Mouse (Mus musculus): ENCODE data around the gene Xrn2. TPM values are rescaled to one million over a fixed set of nuclear protein-coding genes. Genes with fewer than 3 reads are reported as not detected.

The Xrn2 gene
- 162 TPM for total RNA-seq (2023)

DNA sequence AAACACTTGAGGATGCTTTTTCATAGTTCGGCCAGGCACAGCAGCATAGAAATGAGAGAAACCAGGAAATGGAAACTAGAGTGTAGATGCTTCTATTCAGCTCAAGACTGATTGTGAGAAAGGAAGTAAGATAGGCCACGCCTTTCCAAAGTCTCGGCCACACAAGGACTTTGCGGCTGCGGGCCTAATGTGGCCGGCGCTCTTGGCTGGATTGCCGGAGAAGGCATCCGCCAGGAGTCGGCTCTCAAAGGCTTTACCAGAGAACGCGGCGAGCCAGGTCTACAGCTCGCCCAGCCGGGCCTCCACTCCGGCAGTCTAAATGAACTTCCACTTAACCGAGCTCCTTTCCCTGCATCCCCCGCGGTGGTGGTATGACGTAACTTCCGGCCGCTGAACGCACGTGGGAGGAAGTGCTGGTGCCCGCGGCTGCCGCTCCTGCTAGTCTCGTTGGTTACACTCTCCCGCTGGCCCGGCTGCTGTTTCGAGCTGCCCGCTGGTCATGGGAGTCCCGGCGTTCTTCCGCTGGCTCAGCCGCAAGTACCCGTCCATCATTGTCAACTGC, at the start of gene Xrn2:
Gene Xrn2 (plus strand): TSS at position 374 of the 562 bp plus-strand sequence.

DNA sequence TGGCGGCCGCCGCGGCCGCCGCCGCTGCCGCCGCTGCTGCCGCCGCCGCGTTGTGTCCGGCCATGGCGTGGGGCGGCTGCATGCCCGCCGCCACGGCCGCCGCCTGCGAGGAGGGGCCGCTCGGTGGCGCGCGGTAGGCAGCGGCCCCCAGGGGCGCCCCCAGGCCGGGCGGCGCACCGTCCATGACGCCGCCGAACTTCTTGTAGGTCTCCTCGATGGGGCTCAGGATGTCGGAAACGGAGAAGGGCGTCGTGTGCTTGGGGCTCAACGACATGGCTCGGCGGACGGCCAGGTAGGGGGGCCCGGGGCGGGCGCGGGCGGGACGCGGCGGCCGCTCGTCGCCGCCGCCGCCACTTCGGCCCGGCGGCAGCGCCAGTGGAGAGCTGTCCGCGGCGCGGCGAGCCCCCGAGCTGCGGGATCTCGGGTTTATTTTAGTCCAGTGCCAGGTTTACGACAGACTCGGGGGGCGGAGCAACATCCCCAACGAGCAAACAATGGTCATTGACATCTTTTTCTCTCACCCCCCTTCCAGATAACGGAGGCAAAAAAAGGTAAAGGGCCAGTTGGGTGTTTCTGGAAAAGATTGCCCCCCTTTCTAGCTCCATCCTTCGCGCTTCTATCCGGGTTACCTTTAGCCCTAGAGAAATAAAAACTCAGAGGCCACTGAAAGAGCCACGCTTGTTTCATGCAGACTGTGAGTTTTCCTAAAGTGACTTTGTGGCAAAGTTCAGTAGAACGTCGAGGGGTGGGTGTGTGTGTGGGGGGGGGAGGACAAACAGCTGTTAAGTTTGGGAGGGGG, 72.5 kb downstream of the Xrn2 start, which contains the start of gene Nkx2-4:
Gene Nkx2-4 (minus strand): TSS at position 374 of the 799 bp plus-strand sequence.

Other genes starting within 250 kb of the Xrn2 start
- gene Kiz, start 157.1 kb upstream of the Xrn2 start, total RNA-seq (2023), result 29.9 TPM
- gene Nkx2-4, start 72.4 kb downstream of the Xrn2 start, total RNA-seq (2023), result not detected
- not detected for gene Nkx2-2, start 181.2 kb downstream of the Xrn2 start, total RNA-seq (2023)

All from CD4-positive naive resting alpha-beta T cell, adult 57 days (primary cell).